Mouse (Mus musculus) kidney, embryonic 15.5 days (tissue): ENCODE results near the gene 6030452D12Rik. TPM values are rescaled to one million over a fixed set of nuclear protein-coding genes. Genes with fewer than 3 reads are reported as not detected.

Experiments
- ATAC-seq: fragments of 200-750 bp; cut with Nextera tagmentation; replicated peaks from 2 replicates; pipeline ENCODE4 v1.8.0; 2017; ENCODE audit warnings: moderate TSS enrichment; ENCODE audit not compliant: low FRiP score
- H3K27ac ChIP-seq: fragments of 300-500 bp; sonication (generic); 2 replicates; pipeline ENCODE4 v1.5.1; 2015; ENCODE audit warnings: mild to moderate bottlenecking, inconsistent platforms
- H3K27me3 ChIP-seq: fragments of 300-500 bp; sonication (generic); 2 replicates; pipeline ENCODE4 v1.6.1; 2015; ENCODE audit warnings: inconsistent platforms
- H3K36me3 ChIP-seq: fragments of 300-500 bp; sonication (generic); 2 replicates; pipeline ENCODE4 v1.6.1; 2015; ENCODE audit warnings: inconsistent platforms
- H3K4me1 ChIP-seq: fragments of 300-500 bp; sonication (generic); 2 replicates; pipeline ENCODE4 v1.6.1; 2015; ENCODE audit warnings: inconsistent platforms
- H3K4me2 ChIP-seq: fragments of 300-500 bp; sonication (generic); 2 replicates; pipeline ENCODE4 v1.6.1; 2015; ENCODE audit warnings: moderate library complexity, mild to moderate bottlenecking, inconsistent platforms
- H3K4me3 ChIP-seq: fragments of 300-500 bp; sonication (generic); replicated peaks from 2 replicates; pipeline ENCODE4 v1.5.1; 2015; ENCODE audit warnings: mild to moderate bottlenecking, inconsistent platforms
- H3K9ac ChIP-seq: fragments of 300-500 bp; sonication (generic); 2 replicates; pipeline ENCODE4 v1.6.1; 2015; ENCODE audit warnings: mild to moderate bottlenecking, inconsistent platforms
- H3K9me3 ChIP-seq: fragments of 300-500 bp; sonication (generic); replicated peaks from 2 replicates; pipeline ENCODE4 v1.6.1; 2016; ENCODE audit warnings: inconsistent platforms
- WGBS: fragments of 180-500 bp; shearing (Covaris S2); methylation state at CpG from one replicate; pipeline ENCODE4 v1.1.7; 2015; ENCODE audit warnings: mixed read lengths; 5-methylcytosine and 5-hydroxymethylcytosine counted together
- polyA plus RNA-seq: library from polyadenylated mRNA; unstranded; fragments of >200 nt; fragmentation: Nextera tagmentation; extraction: Ambion mirVana; gene quantifications from 2 replicates; pipeline ENCODE4 v1.2.1, GENCODE M21; 2015

The 6030452D12Rik gene
- polyA plus RNA-seq, 1 experiment from 2014 or later: not detected

GRCm38 (mm10) chr8:106507761-106508331 is 7.5 kb downstream of the 6030452D12Rik start:
- Histone ChIP-seq H3K9ac (peak overlapping the region; percentile 14; the same call in 1 of the 2 replicates), H3K4me2 (peak overlapping the region; percentile 64), H3K9me3 (no peaks in the 10 kb centered on the region), H3K27me3 (peaks cover 42% of the 10 kb centered on the region), H3K4me1 (peaks cover 52% of the 10 kb centered on the region), H3K27ac (peak overlapping the region; percentile 75), H3K36me3 (no peaks in the 10 kb centered on the region), H3K4me3 (peak overlapping the region; percentile 29)
- WGBS: 3% methylated on average over 30 of the region's 30 CpGs
- peak; percentile 55 for ATAC-seq

GRCm38 (mm10) chr8:106508456-106508855 is 8.1 kb downstream of the 6030452D12Rik start:
- ATAC-seq: no peak
- peak overlapping the region; percentile 29; the same call in 1 of the 2 replicates for H3K4me3 ChIP-seq
- H3K27ac ChIP-seq: peak overlapping the region; percentile 75; the same call in 1 of the 2 replicates
- peak overlapping the region; percentile 64 for H3K4me2 ChIP-seq
- no peak overlapping the region for H3K9ac ChIP-seq
- 44% methylated on average over 3 of the region's 3 CpGs for WGBS
- no peaks in the 10 kb centered on the region for H3K36me3 ChIP-seq
- peaks cover 58% of the 10 kb centered on the region for H3K4me1 ChIP-seq
- H3K9me3 ChIP-seq: no peaks in the 10 kb centered on the region
- peaks cover 42% of the 10 kb centered on the region for H3K27me3 ChIP-seq

DNA sequence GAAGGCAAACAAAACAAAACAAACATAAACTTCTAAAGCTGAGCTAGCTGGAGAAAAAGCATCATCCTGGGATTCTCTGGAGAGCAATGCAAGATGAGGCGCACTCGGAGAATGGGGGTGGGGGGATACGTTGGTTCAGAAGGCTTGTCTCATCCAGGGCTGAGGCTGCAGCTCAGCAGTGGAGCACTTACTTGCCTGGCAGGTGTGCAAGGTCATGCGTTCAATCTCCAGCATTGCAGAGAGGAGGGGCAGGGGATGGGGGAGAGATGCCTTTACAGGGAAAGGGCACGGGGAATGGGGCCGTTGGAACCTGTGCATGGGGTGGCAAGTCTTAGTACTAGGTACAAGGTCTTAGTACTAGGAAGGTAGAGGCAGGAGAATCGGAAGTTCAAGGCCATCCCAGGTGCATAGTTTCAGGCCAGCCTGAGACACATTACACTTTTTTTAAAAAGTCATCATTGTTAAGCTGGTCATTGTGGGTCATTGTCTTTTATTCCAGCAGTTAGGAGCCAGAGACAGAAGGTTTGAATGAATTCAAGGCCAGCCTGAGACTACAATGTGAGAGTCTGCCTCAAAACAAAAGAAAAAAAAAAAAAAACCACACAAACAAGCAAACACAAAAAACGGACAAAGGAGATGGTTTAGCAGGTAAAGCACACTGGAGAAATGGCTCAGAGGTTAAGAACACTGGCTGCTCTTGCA is 8.9 kb downstream of the 6030452D12Rik start:
- Histone ChIP-seq H3K4me1 (peaks cover 62% of the 10 kb centered on the region), H3K4me3 (no peak overlapping the region), H3K9me3 (no peaks in the 10 kb centered on the region), H3K27ac (no peak overlapping the region), H3K27me3 (peaks cover 42% of the 10 kb centered on the region), H3K36me3 (no peaks in the 10 kb centered on the region), H3K4me2 (no peak overlapping the region), H3K9ac (no peak overlapping the region)
- 62% methylated on average over 8 of the region's 8 CpGs for WGBS
- ATAC-seq: no peak

GRCm38 (mm10) chr8:106510365-106510975 is 10.1 kb downstream of the 6030452D12Rik start, which contains the start of gene Cdh3:
Gene Cdh3, plus strand, starts transcription at chr8:106510891.
- no peaks in the 10 kb centered on the region for H3K36me3 ChIP-seq
- H3K4me1 ChIP-seq: peaks cover 62% of the 10 kb centered on the region
- H3K27ac ChIP-seq: peak within 1 kb of the TSS; percentile 89
- peak; percentile 66 for ATAC-seq
- under 1% methylated on average over 34 of the region's 34 CpGs for WGBS
- peak within 1 kb of the TSS; percentile 55 for H3K4me3 ChIP-seq
- H3K9ac ChIP-seq: peak within 1 kb of the TSS; percentile 50
- no peaks in the 10 kb centered on the region for H3K9me3 ChIP-seq
- H3K27me3 ChIP-seq: peaks cover 42% of the 10 kb centered on the region
- peak within 1 kb of the TSS; percentile 82 for H3K4me2 ChIP-seq

DNA sequence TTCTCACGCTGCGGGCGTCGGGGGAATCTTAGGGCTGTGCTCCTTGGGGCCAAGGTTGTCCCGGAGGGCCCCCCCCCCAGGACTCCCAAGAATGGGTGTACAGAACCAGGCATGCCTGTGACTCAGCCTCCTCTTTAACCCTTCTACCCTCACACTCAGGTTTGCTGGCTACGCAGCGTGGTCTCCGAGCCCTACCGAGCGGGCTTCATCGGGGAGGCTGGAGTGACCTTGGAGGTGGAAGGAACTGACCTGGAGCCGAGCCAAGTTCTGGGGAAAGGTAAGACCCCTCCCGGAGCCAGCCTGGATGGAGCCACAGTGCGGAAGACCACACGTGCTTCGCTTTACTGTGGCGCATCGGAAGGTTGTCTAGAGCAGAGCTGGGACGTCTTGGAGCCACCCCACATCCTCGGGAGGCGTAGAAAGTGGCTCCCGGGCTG is 10.8 kb downstream of the 6030452D12Rik start:
- H3K4me1 ChIP-seq: peaks cover 65% of the 10 kb centered on the region

GRCm38 (mm10) chr8:106511531-106512041 is 11.3 kb downstream of the 6030452D12Rik start:
- Histone ChIP-seq H3K9ac (peak overlapping the region; percentile 50), H3K27ac (peak overlapping the region; percentile 89), H3K27me3 (peaks cover 36% of the 10 kb centered on the region), H3K4me3 (peak overlapping the region; percentile 55), H3K4me2 (peak overlapping the region; percentile 82), H3K36me3 (no peaks in the 10 kb centered on the region), H3K4me1 (peaks cover 70% of the 10 kb centered on the region), H3K9me3 (no peaks in the 10 kb centered on the region)
- under 1% methylated on average over 30 of the region's 30 CpGs for WGBS
- ATAC-seq: peak; percentile 20

More for the DNA sequence above, 10.8 kb downstream of the 6030452D12Rik start:
- no peaks in the 10 kb centered on the region for H3K9me3 ChIP-seq
- ATAC-seq: peak; percentile 12
- H3K36me3 ChIP-seq: no peaks in the 10 kb centered on the region
- WGBS: under 1% methylated on average over 22 of the region's 22 CpGs
- peak overlapping the region; percentile 55 for H3K4me3 ChIP-seq
- H3K4me2 ChIP-seq: peak overlapping the region; percentile 82
- H3K27me3 ChIP-seq: peaks cover 41% of the 10 kb centered on the region
- peak overlapping the region; percentile 89 for H3K27ac ChIP-seq
- peak overlapping the region; percentile 50 for H3K9ac ChIP-seq

GRCm38 (mm10) chr8:106512475-106513150 is 12.3 kb downstream of the 6030452D12Rik start:
- Histone ChIP-seq H3K4me2 (peak overlapping the region; percentile 82), H3K4me3 (peak overlapping the region; percentile 55), H3K27ac (peak overlapping the region; percentile 89), H3K27me3 (peaks cover 28% of the 10 kb centered on the region), H3K9me3 (no peaks in the 10 kb centered on the region), H3K4me1 (peaks cover 69% of the 10 kb centered on the region), H3K36me3 (no peaks in the 10 kb centered on the region), H3K9ac (no peak overlapping the region)
- WGBS: 25% methylated on average over 7 of the region's 7 CpGs
- peak; percentile 59; the same call in 1 of the 2 replicates for ATAC-seq

DNA sequence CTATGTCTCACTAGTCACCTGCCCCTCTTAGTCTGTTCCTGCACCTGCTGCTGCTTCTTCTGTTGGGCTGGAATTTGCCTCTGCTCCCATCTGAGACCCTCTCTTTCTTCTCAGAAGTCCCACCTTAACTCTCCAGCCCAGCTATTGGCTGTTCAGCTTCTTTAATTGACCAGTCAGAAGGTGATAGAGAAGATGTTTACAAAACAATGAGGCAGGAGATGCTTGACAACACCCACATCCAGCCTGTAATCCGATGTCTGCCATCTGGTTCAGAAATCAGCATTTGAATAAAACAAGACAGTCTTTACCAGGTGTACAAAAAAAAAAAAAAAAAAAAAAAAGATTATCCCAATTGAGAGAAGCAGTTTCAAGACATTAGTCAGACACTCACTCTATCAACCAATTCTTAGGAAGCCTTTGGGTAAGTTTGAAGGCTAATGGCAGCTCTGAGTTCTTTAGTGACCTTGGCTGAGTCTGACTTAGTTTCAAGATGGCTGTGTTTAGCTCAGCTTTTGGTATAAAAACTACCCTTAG is 15.7 kb downstream of the 6030452D12Rik start:
- ATAC-seq: no peak
- Histone ChIP-seq H3K27me3 (peaks cover 3% of the 10 kb centered on the region), H3K9me3 (no peaks in the 10 kb centered on the region), H3K9ac (no peak overlapping the region), H3K27ac (0 out of 2 replicates have a peak overlapping the region, but pooled peaks have one; percentile 46), H3K36me3 (no peaks in the 10 kb centered on the region), H3K4me1 (peaks cover 62% of the 10 kb centered on the region), H3K4me3 (no peak overlapping the region), H3K4me2 (no peak overlapping the region)
- WGBS: 34% methylated on average over 1 of the region's 1 CpGs

GRCm38 (mm10) chr8:106516581-106516980 is 16.3 kb downstream of the 6030452D12Rik start:
- no peak overlapping the region for H3K4me3 ChIP-seq
- ATAC-seq: no peak; the same call in 1 of the 2 replicates

DNA sequence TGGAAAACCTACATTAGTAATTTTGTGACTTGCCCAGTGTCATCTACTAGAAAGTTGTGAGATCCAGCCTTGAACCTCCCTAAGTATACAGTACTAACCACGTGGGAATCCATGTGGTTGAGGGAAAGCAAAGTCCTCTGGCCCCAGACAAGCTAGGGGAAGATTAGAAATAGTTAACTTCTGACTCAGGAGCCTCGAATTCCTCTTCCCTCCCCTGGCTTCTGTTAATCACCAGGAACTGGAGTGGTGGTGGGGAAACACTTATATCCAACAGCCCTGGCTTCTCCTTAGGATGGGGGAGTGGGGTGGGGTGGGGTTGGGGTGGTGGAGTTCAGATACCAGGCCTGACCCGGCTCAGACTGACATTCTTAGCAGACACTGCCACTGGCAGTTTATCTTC is 18.4 kb downstream of the 6030452D12Rik start:
- Histone ChIP-seq H3K9ac (no peak overlapping the region), H3K4me3 (no peak overlapping the region), H3K4me2 (no peak overlapping the region), H3K27ac (no peak overlapping the region), H3K4me1 (peaks cover 43% of the 10 kb centered on the region), H3K9me3 (no peaks in the 10 kb centered on the region), H3K36me3 (no peaks in the 10 kb centered on the region), H3K27me3 (no peaks in the 10 kb centered on the region)
- WGBS: 14% methylated on average over 3 of the region's 3 CpGs
- no peak for ATAC-seq

More at GRCm38 (mm10) chr8:106516581-106516980, 16.3 kb downstream of the 6030452D12Rik start:
- Histone ChIP-seq H3K27ac (0 out of 2 replicates have a peak overlapping the region, but pooled peaks have one; percentile 46), H3K36me3 (no peaks in the 10 kb centered on the region), H3K9ac (no peak overlapping the region), H3K9me3 (no peaks in the 10 kb centered on the region), H3K4me2 (no peak overlapping the region), H3K4me1 (peaks cover 60% of the 10 kb centered on the region), H3K27me3 (no peaks in the 10 kb centered on the region)
- 31% methylated on average over 2 of the region's 2 CpGs for WGBS

- no peak for ATAC-seq
- Histone ChIP-seq H3K4me3 (no peak overlapping the region), H3K27ac (no peak overlapping the region), H3K36me3 (no peaks in the 10 kb centered on the region), H3K4me2 (no peak overlapping the region), H3K27me3 (no peaks in the 10 kb centered on the region), H3K9ac (no peak overlapping the region), H3K4me1 (peaks cover 41% of the 10 kb centered on the region), H3K9me3 (no peaks in the 10 kb centered on the region)
- WGBS: 71% methylated on average over 7 of the region's 7 CpGs
Observed at GRCm38 (mm10) chr8:106520578-106520977, 20.3 kb downstream of the 6030452D12Rik start.
